Mouse (Mus musculus): ENCODE results near the gene Nt5dc2. TPM values are rescaled to one million over a fixed set of nuclear protein-coding genes. Genes with fewer than 3 reads are reported as not detected.
A peak's percentile ranks its signal among the peaks of the same experiment; 100 is the strongest.

The Nt5dc2 gene
- polyA plus RNA-seq, 1 experiment from 2014 or later = 204 TPM

- no peak overlapping the region for H3K4me3 ChIP-seq (replicated peaks; ENCODE audit: low read depth, low read length)
- no peak for TF ChIP-seq CTCF (IDR thresholded peaks at IDR 0.05; ENCODE audit: low read depth)
- H3K27ac ChIP-seq = peak overlapping the region; percentile 68
- DNase-seq (ENCODE audit: low spot score) (no peak), ATAC-seq (replicated peaks; ENCODE audit: low FRiP score, low read depth) (no peak)
- peaks cover 47% of the 10 kb centered on the region for H3K36me3 ChIP-seq (ENCODE audit: insufficient read depth, low read length)
- H3K9me3 ChIP-seq (replicated peaks; ENCODE audit: low read length) = no peaks in the 10 kb centered on the region
- peaks cover 12% of the 10 kb centered on the region for H3K4me1 ChIP-seq (replicated peaks; ENCODE audit: insufficient read depth, low read length)
- no peak overlapping the region for H3K4me2 ChIP-seq (ENCODE audit: low read length)
- no peaks in the 10 kb centered on the region for H3K27me3 ChIP-seq (ENCODE audit: insufficient read depth, low read length)
- WGBS = 57% methylated on average over 10 of the region's 10 CpGs
- H3K9ac ChIP-seq (ENCODE audit: low read depth, low read length) = no peak overlapping the region
Observed at GRCm38 (mm10) chr14:31137281-31137595, 6.4 kb downstream of the Nt5dc2 start.

GRCm38 (mm10) chr14:31137791-31138190 is 6.9 kb downstream of the Nt5dc2 start:
- no peak overlapping the region for H3K4me2 ChIP-seq (ENCODE audit: low read length)
- no peak overlapping the region for H3K9ac ChIP-seq (ENCODE audit: low read depth, low read length)
- no peaks in the 10 kb centered on the region for H3K9me3 ChIP-seq (replicated peaks; ENCODE audit: low read length)
- 0 out of 2 replicates have a peak, but pooled peaks have one; percentile 1 for ATAC-seq (replicated peaks; ENCODE audit: low FRiP score, low read depth)
- no peak overlapping the region for H3K4me3 ChIP-seq (replicated peaks; ENCODE audit: low read depth, low read length)
- WGBS = 57% methylated on average over 11 of the region's 11 CpGs
- no peaks in the 10 kb centered on the region for H3K27me3 ChIP-seq (ENCODE audit: insufficient read depth, low read length)
- H3K36me3 ChIP-seq (ENCODE audit: insufficient read depth, low read length) = peaks cover 48% of the 10 kb centered on the region
- no peak for TF ChIP-seq CTCF (IDR thresholded peaks at IDR 0.05; ENCODE audit: low read depth)
- H3K27ac ChIP-seq = peak overlapping the region; percentile 68
- peaks cover 6% of the 10 kb centered on the region for H3K4me1 ChIP-seq (replicated peaks; ENCODE audit: insufficient read depth, low read length)
- peak; percentile 49 for DNase-seq (ENCODE audit: low spot score)

- ATAC-seq (replicated peaks; ENCODE audit: low FRiP score, low read depth) (peak; percentile 47; the same call in 1 of the 2 replicates), DNase-seq (ENCODE audit: low spot score) (no peak)
- no peak overlapping the region for H3K4me3 ChIP-seq (replicated peaks; ENCODE audit: low read depth, low read length)
- peaks cover 50% of the 10 kb centered on the region for H3K36me3 ChIP-seq (ENCODE audit: insufficient read depth, low read length)
- no peaks in the 10 kb centered on the region for H3K9me3 ChIP-seq (replicated peaks; ENCODE audit: low read length)
- WGBS = 76% methylated on average over 26 of the region's 35 CpGs
- H3K27ac ChIP-seq = 0 out of 2 replicates have a peak overlapping the region, but pooled peaks have one; percentile 68
- TF ChIP-seq CTCF (IDR thresholded peaks at IDR 0.05; ENCODE audit: low read depth) = no peak
- H3K27me3 ChIP-seq (ENCODE audit: insufficient read depth, low read length) = no peaks in the 10 kb centered on the region
- no peak overlapping the region for H3K4me2 ChIP-seq (ENCODE audit: low read length)
- no peak overlapping the region for H3K9ac ChIP-seq (ENCODE audit: low read depth, low read length)
- H3K4me1 ChIP-seq (replicated peaks; ENCODE audit: insufficient read depth, low read length) = peaks cover under 1% of the 10 kb centered on the region; the same call in 1 of the 2 replicates
Observed at GRCm38 (mm10) chr14:31138219-31138896, 7.5 kb downstream of the Nt5dc2 start.

- no peak overlapping the region for H3K4me3 ChIP-seq (replicated peaks; ENCODE audit: low read depth, low read length)
- DNase-seq (ENCODE audit: low spot score) = no peak
Observed at GRCm38 (mm10) chr14:31138897-31139429, 8.1 kb downstream of the Nt5dc2 start.

GRCm38 (mm10) chr14:31139666-31140065 is 8.8 kb downstream of the Nt5dc2 start:
- Histone ChIP-seq H3K4me1 (replicated peaks; ENCODE audit: insufficient read depth, low read length) (no peaks in the 10 kb centered on the region), H3K36me3 (ENCODE audit: insufficient read depth, low read length) (peaks cover 50% of the 10 kb centered on the region), H3K4me3 (replicated peaks; ENCODE audit: low read depth, low read length) (no peak overlapping the region), H3K9ac (ENCODE audit: low read depth, low read length) (no peak overlapping the region), H3K27ac (no peak overlapping the region), H3K9me3 (replicated peaks; ENCODE audit: low read length) (no peaks in the 10 kb centered on the region), H3K4me2 (ENCODE audit: low read length) (no peak overlapping the region), H3K27me3 (ENCODE audit: insufficient read depth, low read length) (no peaks in the 10 kb centered on the region)
- no peak for ATAC-seq (replicated peaks; ENCODE audit: low FRiP score, low read depth)
- no peak for DNase-seq (ENCODE audit: low spot score)
- WGBS = 84% methylated on average over 12 of the region's 12 CpGs
- TF ChIP-seq CTCF (IDR thresholded peaks at IDR 0.05; ENCODE audit: low read depth) = no peak

More at GRCm38 (mm10) chr14:31138897-31139429, 8.1 kb downstream of the Nt5dc2 start:
- H3K4me1 ChIP-seq (replicated peaks; ENCODE audit: insufficient read depth, low read length) = no peaks in the 10 kb centered on the region
- H3K27me3 ChIP-seq (ENCODE audit: insufficient read depth, low read length) = no peaks in the 10 kb centered on the region
- no peaks in the 10 kb centered on the region for H3K9me3 ChIP-seq (replicated peaks; ENCODE audit: low read length)
- no peak overlapping the region for H3K9ac ChIP-seq (ENCODE audit: low read depth, low read length)
- H3K27ac ChIP-seq = no peak overlapping the region
- no peak for TF ChIP-seq CTCF (IDR thresholded peaks at IDR 0.05; ENCODE audit: low read depth)
- WGBS = 86% methylated on average over 9 of the region's 9 CpGs
- no peak for ATAC-seq (replicated peaks; ENCODE audit: low FRiP score, low read depth)
- H3K36me3 ChIP-seq (ENCODE audit: insufficient read depth, low read length) = peaks cover 50% of the 10 kb centered on the region
- H3K4me2 ChIP-seq (ENCODE audit: low read length) = no peak overlapping the region

- Histone ChIP-seq H3K27me3 (ENCODE audit: insufficient read depth, low read length) (no peaks in the 10 kb centered on the region), H3K27ac (no peak overlapping the region), H3K4me2 (ENCODE audit: low read length) (no peak overlapping the region), H3K9ac (ENCODE audit: low read depth, low read length) (no peak overlapping the region), H3K4me1 (replicated peaks; ENCODE audit: insufficient read depth, low read length) (no peaks in the 10 kb centered on the region), H3K9me3 (replicated peaks; ENCODE audit: low read length) (no peaks in the 10 kb centered on the region), H3K4me3 (replicated peaks; ENCODE audit: low read depth, low read length) (no peak overlapping the region), H3K36me3 (ENCODE audit: insufficient read depth, low read length) (peaks cover 50% of the 10 kb centered on the region)
- ATAC-seq (replicated peaks; ENCODE audit: low FRiP score, low read depth) = no peak
- no peak for TF ChIP-seq CTCF (IDR thresholded peaks at IDR 0.05; ENCODE audit: low read depth)
- 88% methylated on average over 15 of the region's 15 CpGs for WGBS
- DNase-seq (ENCODE audit: low spot score) = no peak
Observed at GRCm38 (mm10) chr14:31140141-31140540, 9.3 kb downstream of the Nt5dc2 start.

Measured in kidney, postnatal 0 days (tissue).